Mouse (Mus musculus) lung, postnatal 0 days (tissue): ENCODE results near the gene Sipa1l3.

Experiments used
- CTCF ChIP-seq: IDR thresholded peaks from 2 replicates; pipeline ENCODE4 v1.5.1; 2016; ENCODE audit warnings: antibody characterized with exemption, mild to moderate bottlenecking
- EP300 ChIP-seq: IDR thresholded peaks from 2 replicates; pipeline ENCODE4 v1.6.1; 2016; ENCODE audit warnings: antibody characterized with exemption, mild to moderate bottlenecking, control low read depth

GRCm38 (mm10) chr7:29391112-29391760 lies 127.2 kb downstream of the Sipa1l3 start:
- TF ChIP-seq CTCF (no peak), EP300 (no peak)
